Mouse (Mus musculus): ENCODE results near the gene Otog. TPM values are rescaled to one million over a fixed set of nuclear protein-coding genes. Genes with fewer than 3 reads are reported as not detected.
A peak's percentile ranks its signal among the peaks of the same experiment; 100 is the strongest.

Otog gene
- 0.54 and 0.56 TPM in 2 replicates for polyA plus RNA-seq (2015; fragmentation: Nextera tagmentation; extraction: Ambion mirVana)

DNA sequence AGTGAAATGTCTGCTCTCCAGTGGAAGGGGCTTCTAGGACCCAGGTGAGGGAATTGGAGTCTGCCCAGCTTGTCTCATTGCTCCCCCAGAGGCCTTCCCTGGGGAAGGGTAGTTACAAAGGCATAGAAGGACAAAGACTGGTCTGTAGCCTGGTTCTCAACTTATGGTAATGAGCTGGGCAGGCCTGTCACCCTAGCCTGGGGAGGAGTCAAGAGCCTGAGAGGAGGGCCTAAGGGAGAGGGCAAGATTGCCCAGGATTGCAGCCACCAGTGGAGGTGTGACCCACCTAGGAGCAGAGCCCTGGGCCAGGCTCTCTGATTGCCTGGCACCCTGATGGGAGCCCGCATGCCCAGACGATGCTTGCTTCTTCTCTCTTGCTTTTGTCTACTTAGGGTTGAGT lies at the start of gene Otog:
Gene Otog (plus strand): TSS at position 292 of the 400 bp plus-strand sequence.
- Histone ChIP-seq H3K27ac (no peak within 1 kb of the TSS), H3K4me3 (no peak within 1 kb of the TSS), H3K9me3 (no peaks in the 10 kb centered on the region), H3K4me2 (no peak within 1 kb of the TSS), H3K36me3 (no peaks in the 10 kb centered on the region), H3K27me3 (no peaks in the 10 kb centered on the region), H3K9ac (no peak within 1 kb of the TSS), H3K4me1 (peaks cover 9% of the 10 kb centered on the region)
- WGBS: 33% methylated on average over 2 of the region's 2 CpGs
- no peak; the same call in 1 of the 2 replicates for ATAC-seq (ENCODE audit: insufficient number of reproducible peaks, low FRiP score, low TSS enrichment, low read depth)

DNA sequence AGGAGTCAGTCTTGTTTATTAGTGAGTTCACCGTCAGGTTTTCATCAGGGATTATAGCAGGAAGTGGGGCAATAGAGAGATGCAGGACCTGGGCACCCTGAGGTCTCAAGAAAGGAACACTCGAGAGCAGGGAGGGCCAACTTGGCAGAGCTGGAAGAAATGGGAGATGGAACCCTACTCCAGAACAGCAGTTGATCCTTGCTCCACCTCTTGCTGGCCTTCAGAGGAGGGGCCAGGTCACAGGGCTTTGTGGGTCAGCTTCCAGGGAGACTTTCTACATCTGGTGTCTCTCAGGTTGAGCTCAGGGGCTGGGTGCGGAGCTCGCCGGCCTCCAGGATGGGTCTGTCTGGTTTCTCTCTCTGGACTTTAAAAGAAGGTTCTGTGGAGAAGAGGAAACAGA lies 45.4 kb upstream of the Otog start:
- H3K4me1 ChIP-seq: no peaks in the 10 kb centered on the region
- H3K9ac ChIP-seq: no peak overlapping the region
- no peak overlapping the region for H3K4me3 ChIP-seq
- no peaks in the 10 kb centered on the region for H3K9me3 ChIP-seq
- no peak overlapping the region for H3K4me2 ChIP-seq
- WGBS: 67% methylated on average over 5 of the region's 5 CpGs
- H3K27ac ChIP-seq: no peak overlapping the region
- no peaks in the 10 kb centered on the region for H3K27me3 ChIP-seq
- H3K36me3 ChIP-seq: no peaks in the 10 kb centered on the region
- ATAC-seq (ENCODE audit: insufficient number of reproducible peaks, low FRiP score, low TSS enrichment, low read depth): no peak

DNA sequence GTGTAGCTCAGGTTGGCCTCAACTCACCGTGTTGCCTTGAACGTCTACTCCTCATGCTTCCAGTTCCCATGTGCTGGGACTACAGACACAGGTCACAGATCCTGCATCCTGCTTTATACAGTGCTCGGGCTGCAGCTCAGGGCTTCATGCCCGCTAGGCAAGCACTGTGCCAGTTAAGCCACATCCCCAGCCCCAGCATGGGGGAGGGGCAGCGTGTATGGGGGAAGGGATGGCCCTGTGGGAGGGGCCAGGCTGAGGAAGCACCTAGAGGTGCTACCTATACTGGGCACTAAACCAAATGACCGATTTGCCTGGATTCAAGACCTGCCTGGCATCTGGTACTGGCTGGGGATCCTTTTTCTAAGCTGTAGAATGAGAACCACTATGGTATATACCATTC lies 40.8 kb upstream of the Otog start:
- WGBS: 69% methylated on average over 6 of the region's 6 CpGs
- ATAC-seq (ENCODE audit: insufficient number of reproducible peaks, low FRiP score, low TSS enrichment, low read depth): no peak
- no peaks in the 10 kb centered on the region; the same call in 1 of the 2 replicates for H3K4me1 ChIP-seq
- H3K27ac ChIP-seq: no peak overlapping the region
- H3K36me3 ChIP-seq: no peaks in the 10 kb centered on the region
- H3K27me3 ChIP-seq: no peaks in the 10 kb centered on the region
- H3K4me2 ChIP-seq: no peak overlapping the region
- H3K4me3 ChIP-seq: no peak overlapping the region
- H3K9me3 ChIP-seq: no peaks in the 10 kb centered on the region
- H3K9ac ChIP-seq: no peak overlapping the region

DNA sequence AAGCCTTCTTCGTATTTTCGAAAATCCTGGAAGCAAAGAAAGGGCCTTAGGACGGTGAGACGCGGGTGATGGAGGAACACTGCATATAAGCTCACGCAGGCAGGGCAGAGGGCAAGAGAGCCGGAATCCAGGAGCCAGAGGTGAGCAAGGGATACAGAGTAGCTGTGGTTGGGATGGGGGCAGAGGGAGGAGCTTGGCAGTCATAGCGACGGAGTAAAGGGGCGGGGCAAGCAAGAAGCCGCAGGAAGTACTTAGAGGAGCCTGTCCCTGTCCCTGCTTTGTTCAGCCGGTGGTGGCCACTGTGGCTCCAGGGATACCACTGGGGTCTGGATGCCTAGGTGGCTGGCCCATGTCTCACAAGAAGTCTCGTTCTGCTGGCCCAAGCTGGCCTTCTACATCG lies 39.1 kb upstream of the Otog start:
- Histone ChIP-seq H3K4me3 (no peak overlapping the region), H3K9me3 (no peaks in the 10 kb centered on the region), H3K36me3 (no peaks in the 10 kb centered on the region), H3K9ac (no peak overlapping the region), H3K4me2 (no peak overlapping the region), H3K27me3 (no peaks in the 10 kb centered on the region), H3K4me1 (no peaks in the 10 kb centered on the region; the same call in 1 of the 2 replicates), H3K27ac (no peak overlapping the region)
- WGBS: 17% methylated on average over 14 of the region's 14 CpGs
- no peak for ATAC-seq (ENCODE audit: insufficient number of reproducible peaks, low FRiP score, low TSS enrichment, low read depth)

DNA sequence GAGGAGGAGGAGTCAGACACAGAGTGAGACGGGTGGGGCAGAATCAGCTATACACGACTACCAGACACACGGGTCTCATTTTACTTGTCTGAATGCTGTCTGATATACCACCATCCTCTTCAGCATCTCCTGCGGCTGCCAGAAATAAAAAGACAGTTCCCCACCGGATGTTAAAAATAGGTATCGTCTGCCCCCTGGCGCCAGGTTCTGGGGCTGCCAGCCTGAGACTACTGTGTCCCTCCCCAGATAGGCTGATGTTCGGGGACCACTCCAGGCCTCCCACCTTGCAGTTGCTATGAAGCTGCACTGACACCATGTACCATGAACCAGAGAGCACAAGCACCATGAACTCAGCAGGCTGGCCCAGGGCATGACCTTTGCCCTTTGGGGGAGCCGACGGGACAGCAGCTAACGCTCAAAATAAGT lies 36.7 kb upstream of the Otog start:
- ATAC-seq (ENCODE audit: insufficient number of reproducible peaks, low FRiP score, low TSS enrichment, low read depth): no peak
- H3K36me3 ChIP-seq: no peaks in the 10 kb centered on the region
- no peaks in the 10 kb centered on the region; the same call in 1 of the 2 replicates for H3K4me1 ChIP-seq

DNA sequence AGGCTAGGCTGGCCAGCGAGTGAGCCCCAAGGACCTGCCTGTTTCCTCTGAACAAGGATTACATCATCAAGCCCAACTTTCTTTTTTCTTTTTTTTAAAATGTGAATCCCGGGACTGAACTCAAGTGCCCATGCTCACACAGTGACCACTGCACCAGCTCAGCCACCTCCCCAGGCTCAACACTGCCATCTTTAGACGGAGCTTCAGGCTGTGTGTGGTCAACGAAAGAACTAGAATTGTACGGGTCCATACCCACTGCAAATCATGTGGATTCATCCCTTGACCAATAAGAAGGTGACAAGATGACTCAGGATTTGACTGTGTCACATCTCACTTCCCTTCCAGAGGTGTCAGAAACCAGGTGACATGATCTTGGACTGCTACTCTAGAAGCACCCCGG lies 36.0 kb upstream of the Otog start:
- no peak overlapping the region for H3K27ac ChIP-seq
- no peaks in the 10 kb centered on the region for H3K36me3 ChIP-seq
- H3K9ac ChIP-seq: no peak overlapping the region
- no peak for ATAC-seq (ENCODE audit: insufficient number of reproducible peaks, low FRiP score, low TSS enrichment, low read depth)
- no peak overlapping the region for H3K4me2 ChIP-seq
- no peaks in the 10 kb centered on the region for H3K9me3 ChIP-seq
- no peaks in the 10 kb centered on the region for H3K27me3 ChIP-seq
- no peaks in the 10 kb centered on the region; the same call in 1 of the 2 replicates for H3K4me1 ChIP-seq
- H3K4me3 ChIP-seq: no peak overlapping the region
- WGBS: 76% methylated on average over 6 of the region's 6 CpGs

More for the DNA sequence above, 36.7 kb upstream of the Otog start:
- no peak overlapping the region for H3K27ac ChIP-seq
- no peak overlapping the region for H3K9ac ChIP-seq
- no peak overlapping the region for H3K4me3 ChIP-seq
- WGBS: 42% methylated on average over 11 of the region's 11 CpGs
- no peaks in the 10 kb centered on the region for H3K27me3 ChIP-seq
- no peaks in the 10 kb centered on the region for H3K9me3 ChIP-seq
- H3K4me2 ChIP-seq: no peak overlapping the region

DNA sequence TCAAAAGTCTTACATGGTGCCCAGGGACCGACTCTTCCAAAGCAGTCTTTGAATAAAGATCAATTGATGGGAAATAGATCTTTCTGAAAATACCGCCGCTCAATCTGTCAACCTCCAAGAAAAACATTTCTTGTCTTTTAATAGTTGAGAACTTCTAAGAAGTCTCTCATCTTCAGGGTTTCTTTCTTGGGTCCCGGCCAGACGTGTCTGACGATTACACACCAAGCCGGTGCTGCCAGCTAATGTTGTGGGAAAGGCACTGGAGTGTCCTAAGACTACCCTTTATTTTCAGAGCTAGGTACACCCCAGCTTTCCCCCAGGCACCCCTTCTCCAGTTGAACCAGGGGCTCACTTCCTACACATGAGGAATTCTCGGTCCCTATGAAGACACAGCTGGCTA lies 32.7 kb upstream of the Otog start:
- Histone ChIP-seq H3K9me3 (no peaks in the 10 kb centered on the region), H3K4me1 (no peaks in the 10 kb centered on the region), H3K27ac (no peak overlapping the region), H3K27me3 (no peaks in the 10 kb centered on the region), H3K4me2 (no peak overlapping the region), H3K36me3 (no peaks in the 10 kb centered on the region), H3K4me3 (no peak overlapping the region), H3K9ac (no peak overlapping the region)
- WGBS: 88% methylated on average over 8 of the region's 8 CpGs
- ATAC-seq (ENCODE audit: insufficient number of reproducible peaks, low FRiP score, low TSS enrichment, low read depth): no peak

DNA sequence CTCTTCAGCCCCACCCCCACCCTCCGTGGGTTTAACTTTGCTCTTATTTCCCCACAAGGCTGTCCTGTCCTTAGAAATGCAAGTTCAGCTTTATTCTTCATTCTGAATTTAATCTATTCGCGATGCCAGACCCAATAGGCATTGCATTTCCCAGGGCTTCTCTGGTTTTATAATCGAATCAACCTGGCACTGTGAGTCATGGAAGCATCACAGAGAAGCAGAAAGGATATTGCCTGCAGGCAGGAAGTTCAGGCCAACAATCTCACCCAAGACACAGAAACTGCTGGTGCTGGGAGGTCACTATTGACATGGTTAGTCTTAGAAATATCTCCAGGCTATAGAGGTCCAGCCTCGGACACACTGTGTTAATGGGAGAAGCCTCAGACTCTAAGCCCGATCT lies 30.5 kb upstream of the Otog start:
- WGBS: 83% methylated on average over 6 of the region's 6 CpGs
- H3K27me3 ChIP-seq: no peaks in the 10 kb centered on the region
- no peak overlapping the region for H3K4me2 ChIP-seq
- no peaks in the 10 kb centered on the region for H3K9me3 ChIP-seq
- ATAC-seq (ENCODE audit: insufficient number of reproducible peaks, low FRiP score, low TSS enrichment, low read depth): no peak
- no peaks in the 10 kb centered on the region for H3K4me1 ChIP-seq
- H3K36me3 ChIP-seq: no peaks in the 10 kb centered on the region
- H3K4me3 ChIP-seq: no peak overlapping the region
- no peak overlapping the region for H3K9ac ChIP-seq
- no peak overlapping the region for H3K27ac ChIP-seq

DNA sequence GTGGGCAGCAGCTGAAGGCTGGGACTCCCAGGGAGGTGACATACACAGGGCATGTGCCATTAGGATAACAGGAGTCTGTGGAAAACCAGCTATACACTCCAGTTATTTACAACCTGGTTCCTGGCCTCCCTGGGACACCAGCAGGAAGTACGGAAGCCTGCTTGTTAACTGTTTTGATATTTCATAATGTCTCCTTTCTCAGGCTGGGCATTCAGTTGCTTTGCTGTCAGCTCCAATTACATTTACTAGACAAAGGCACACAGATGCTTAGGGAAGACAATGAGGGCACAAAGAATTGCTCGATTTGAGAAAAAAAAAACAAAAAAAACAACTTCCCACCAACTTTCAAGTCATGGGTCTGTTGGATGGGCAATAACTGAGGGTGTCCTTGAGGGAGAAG lies 24.3 kb upstream of the Otog start:
- Histone ChIP-seq H3K4me2 (no peak overlapping the region), H3K27me3 (0 out of 2 replicates have a peak, but pooled peaks cover 8% of the 10 kb centered on the region), H3K9me3 (no peaks in the 10 kb centered on the region), H3K9ac (no peak overlapping the region), H3K27ac (no peak overlapping the region), H3K36me3 (no peaks in the 10 kb centered on the region), H3K4me3 (no peak overlapping the region), H3K4me1 (no peaks in the 10 kb centered on the region)
- 56% methylated on average over 2 of the region's 2 CpGs for WGBS
- ATAC-seq (ENCODE audit: insufficient number of reproducible peaks, low FRiP score, low TSS enrichment, low read depth): no peak

DNA sequence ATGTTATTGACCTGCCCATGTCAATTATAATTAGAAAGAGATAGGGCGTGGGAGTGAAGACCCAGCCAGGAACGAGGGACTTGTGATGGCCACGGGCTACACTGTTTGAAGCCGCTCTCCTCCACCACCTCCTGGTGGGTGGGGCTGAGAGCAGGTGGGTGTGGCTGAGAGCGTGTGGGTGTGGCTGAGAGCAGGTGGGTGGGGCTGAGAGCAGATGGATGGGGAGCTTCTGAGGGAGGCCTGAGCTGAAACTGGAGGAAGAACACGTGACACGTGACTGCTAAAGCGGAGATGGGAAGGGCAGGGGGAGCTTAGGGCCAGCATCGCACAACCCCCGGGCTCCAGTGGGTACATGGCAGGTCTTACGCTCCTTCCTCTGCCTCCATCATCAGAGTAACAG lies 22.4 kb upstream of the Otog start:
- peak; percentile 48; the same call in 1 of the 2 replicates for ATAC-seq (ENCODE audit: insufficient number of reproducible peaks, low FRiP score, low TSS enrichment, low read depth)
- no peak overlapping the region for H3K4me2 ChIP-seq
- no peaks in the 10 kb centered on the region for H3K36me3 ChIP-seq
- no peaks in the 10 kb centered on the region for H3K4me1 ChIP-seq
- H3K9me3 ChIP-seq: no peaks in the 10 kb centered on the region
- no peak overlapping the region for H3K4me3 ChIP-seq
- H3K27ac ChIP-seq: no peak overlapping the region
- 11% methylated on average over 11 of the region's 11 CpGs for WGBS
- H3K9ac ChIP-seq: no peak overlapping the region
- 0 out of 2 replicates have a peak, but pooled peaks cover 8% of the 10 kb centered on the region for H3K27me3 ChIP-seq

DNA sequence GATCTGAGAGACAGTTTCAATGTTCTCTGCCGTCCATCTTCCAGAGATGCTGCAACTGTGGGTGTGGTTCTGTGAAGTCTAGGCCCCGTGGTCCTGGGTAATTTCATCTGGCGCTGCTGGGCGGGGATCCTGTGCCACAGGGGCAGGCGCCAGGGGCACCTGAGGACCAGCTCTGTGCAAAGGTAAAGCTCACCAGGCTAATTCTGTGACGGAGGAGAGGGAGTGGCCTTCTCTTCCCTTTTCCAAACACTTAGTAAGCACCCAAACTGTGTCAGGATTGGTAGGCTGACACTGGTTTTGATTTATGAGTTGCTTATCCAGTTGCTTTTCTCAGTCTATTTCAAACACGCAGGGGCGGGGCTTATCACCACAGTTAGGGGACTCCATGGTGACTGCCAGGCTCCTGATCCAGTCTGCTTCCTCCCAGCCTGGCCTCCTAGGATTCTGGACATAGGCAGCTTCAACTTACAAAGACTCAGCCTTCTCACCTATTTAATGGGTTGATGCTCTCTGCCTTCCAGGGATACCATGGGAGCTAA lies 20.1 kb upstream of the Otog start:
- no peak for ATAC-seq (ENCODE audit: insufficient number of reproducible peaks, low FRiP score, low TSS enrichment, low read depth)
- no peaks in the 10 kb centered on the region for H3K36me3 ChIP-seq
- no peaks in the 10 kb centered on the region for H3K4me1 ChIP-seq
- H3K9me3 ChIP-seq: no peaks in the 10 kb centered on the region
- 57% methylated on average over 8 of the region's 8 CpGs for WGBS
- no peak overlapping the region for H3K9ac ChIP-seq
- no peak overlapping the region for H3K4me2 ChIP-seq
- no peak overlapping the region for H3K4me3 ChIP-seq
- no peak overlapping the region for H3K27ac ChIP-seq
- H3K27me3 ChIP-seq: 0 out of 2 replicates have a peak, but pooled peaks cover 8% of the 10 kb centered on the region

DNA sequence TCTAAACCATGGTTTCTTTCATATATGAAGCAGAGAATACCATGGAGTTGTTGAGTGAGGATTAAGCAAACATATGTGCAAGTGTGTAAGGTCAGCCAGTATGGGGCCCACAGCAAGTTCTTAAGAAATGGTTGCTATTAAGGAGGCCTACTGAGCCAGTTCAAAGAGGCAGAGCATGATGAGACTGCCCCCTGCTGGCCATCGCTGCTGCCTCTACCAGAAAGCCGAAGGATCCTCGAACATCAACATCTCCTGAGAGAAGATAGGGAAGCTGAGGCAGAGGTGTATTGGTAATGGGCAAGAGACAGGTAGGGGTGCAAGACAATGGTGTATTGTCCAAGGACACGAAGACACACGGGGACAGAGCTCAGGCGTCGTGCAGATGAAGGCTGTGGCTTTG lies 14.5 kb upstream of the Otog start:
- no peaks in the 10 kb centered on the region for H3K27me3 ChIP-seq
- H3K9ac ChIP-seq: no peak overlapping the region
- no peaks in the 10 kb centered on the region for H3K4me1 ChIP-seq
- WGBS: 32% methylated on average over 7 of the region's 7 CpGs
- H3K36me3 ChIP-seq: no peaks in the 10 kb centered on the region
- no peak overlapping the region for H3K4me2 ChIP-seq
- no peak for ATAC-seq (ENCODE audit: insufficient number of reproducible peaks, low FRiP score, low TSS enrichment, low read depth)
- no peak overlapping the region for H3K27ac ChIP-seq
- no peak overlapping the region for H3K4me3 ChIP-seq
- no peaks in the 10 kb centered on the region for H3K9me3 ChIP-seq

DNA sequence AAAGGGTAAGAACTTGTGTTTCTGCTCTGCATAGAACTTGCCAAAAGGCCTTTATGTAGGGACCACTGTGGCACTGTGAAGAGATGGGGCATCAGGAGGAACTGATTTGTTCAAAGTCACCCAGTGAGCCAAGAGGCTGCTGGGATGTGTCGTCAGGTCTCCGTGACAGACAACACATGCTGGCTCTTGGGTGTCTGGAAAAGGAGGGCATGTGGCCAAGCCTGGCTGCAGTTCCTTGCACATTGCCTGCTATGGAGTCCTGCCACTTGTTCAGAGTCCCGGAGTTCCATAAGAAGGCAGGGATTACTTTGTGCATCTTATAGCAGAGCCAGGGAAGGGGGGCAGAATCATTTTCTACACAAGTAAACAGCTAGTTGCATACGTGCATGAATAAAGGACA lies 13.9 kb upstream of the Otog start:
- no peaks in the 10 kb centered on the region for H3K36me3 ChIP-seq
- H3K9me3 ChIP-seq: no peaks in the 10 kb centered on the region
- WGBS: 50% methylated on average over 4 of the region's 4 CpGs
- no peaks in the 10 kb centered on the region for H3K27me3 ChIP-seq
- H3K4me1 ChIP-seq: no peaks in the 10 kb centered on the region
- ATAC-seq (ENCODE audit: insufficient number of reproducible peaks, low FRiP score, low TSS enrichment, low read depth): no peak
- H3K27ac ChIP-seq: no peak overlapping the region
- H3K4me3 ChIP-seq: no peak overlapping the region
- H3K4me2 ChIP-seq: no peak overlapping the region
- no peak overlapping the region for H3K9ac ChIP-seq
